Mouse (Mus musculus) ES-Bruce4 (cell line): ENCODE results near the gene Nfib. TPM values are rescaled to one million over a fixed set of nuclear protein-coding genes. Genes with fewer than 3 reads are reported as not detected.

Source experiments
- H3K27ac ChIP-seq: 2 replicates; pipeline ENCODE4 v1.5.1; 2012; ENCODE audit warnings: low read length, inconsistent platforms; ENCODE audit not compliant: insufficient read depth
- H3K27me3 ChIP-seq: 2 replicates; pipeline ENCODE4 v1.6.1; 2012; ENCODE audit warnings: mild to moderate bottlenecking, low read length, inconsistent platforms; ENCODE audit not compliant: control insufficient read depth, poor library complexity, insufficient read depth, severe bottlenecking
- H3K36me3 ChIP-seq: 2 replicates; pipeline ENCODE4 v1.6.1; 2012; ENCODE audit warnings: inconsistent platforms, mild to moderate bottlenecking, low read length, moderate library complexity; ENCODE audit not compliant: control insufficient read depth, poor library complexity, insufficient read depth, severe bottlenecking
- H3K4me1 ChIP-seq: one replicate; pipeline ENCODE4 v1.8.1; 2011; ENCODE audit warnings: low read length; ENCODE audit not compliant: control insufficient read depth, insufficient read depth
- H3K4me3 ChIP-seq: 2 replicates; pipeline ENCODE4 v1.5.1; 2011; ENCODE audit warnings: low read depth, mild to moderate bottlenecking, low read length
- H3K9ac ChIP-seq: 2 replicates; pipeline ENCODE4 v1.6.1; 2012; ENCODE audit warnings: low read depth, mild to moderate bottlenecking, inconsistent platforms; ENCODE audit not compliant: poor library complexity, severe bottlenecking
- H3K9me3 ChIP-seq: replicated peaks from 2 replicates; pipeline ENCODE4 v1.6.1; 2012; ENCODE audit warnings: mild to moderate bottlenecking, low read length, inconsistent platforms; ENCODE audit not compliant: control insufficient read depth, poor library complexity, insufficient read depth, severe bottlenecking
- CTCF ChIP-seq: IDR thresholded peaks from one replicate; pipeline ENCODE4 v1.8.1; 2011; ENCODE audit warnings: low read depth, low read length
- EP300 ChIP-seq: IDR thresholded peaks from 2 replicates; pipeline ENCODE4 v1.6.1; 2011; ENCODE audit warnings: low read depth, low read length; ENCODE audit not compliant: insufficient read depth
- POLR2A ChIP-seq: IDR thresholded peaks from one replicate; pipeline ENCODE4 v1.8.1; 2011; ENCODE audit warnings: low read length; ENCODE audit not compliant: insufficient read depth
- polyA plus RNA-seq: library from polyadenylated mRNA; stranded (reverse); fragments of >200 nt; gene quantifications from 2 replicates; pipeline ENCODE4 v1.2.4, GENCODE M21; 2011; ENCODE audit warnings: low read depth; ENCODE audit not compliant: missing spikeins, insufficient read depth, insufficient read length

Nfib gene
- polyA plus RNA-seq, 1 experiment: 4.6 TPM

DNA sequence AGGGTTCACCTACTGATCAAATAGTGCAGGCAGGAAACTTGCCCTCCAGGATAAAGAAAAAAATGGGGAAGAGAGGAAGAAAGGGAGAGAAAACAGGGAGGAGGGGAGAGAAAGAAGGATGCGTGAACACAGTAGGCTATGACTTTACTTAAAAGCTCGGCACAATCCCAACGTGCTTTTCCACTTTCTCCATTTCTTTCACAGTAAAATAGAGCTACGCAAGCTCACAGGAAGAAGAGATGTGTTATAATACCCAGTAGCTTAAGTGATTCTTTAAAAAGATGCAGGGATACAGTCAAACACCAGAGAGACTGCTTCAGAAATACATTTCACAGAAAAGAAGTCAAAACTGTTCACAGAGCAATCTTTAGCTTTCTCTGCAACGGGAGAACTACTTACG, 366.6 kb downstream of the Nfib start:
- no peaks in the 10 kb centered on the region for H3K27me3 ChIP-seq
- no peaks in the 10 kb centered on the region for H3K9me3 ChIP-seq
- H3K4me3 ChIP-seq: no peak overlapping the region
- no peak overlapping the region for H3K27ac ChIP-seq
- H3K9ac ChIP-seq: no peak overlapping the region
- no peak for TF ChIP-seq POLR2A
- TF ChIP-seq EP300: no peak
- TF ChIP-seq CTCF: no peak
- no peaks in the 10 kb centered on the region for H3K36me3 ChIP-seq
- H3K4me1 ChIP-seq: peaks cover 4% of the 10 kb centered on the region

DNA sequence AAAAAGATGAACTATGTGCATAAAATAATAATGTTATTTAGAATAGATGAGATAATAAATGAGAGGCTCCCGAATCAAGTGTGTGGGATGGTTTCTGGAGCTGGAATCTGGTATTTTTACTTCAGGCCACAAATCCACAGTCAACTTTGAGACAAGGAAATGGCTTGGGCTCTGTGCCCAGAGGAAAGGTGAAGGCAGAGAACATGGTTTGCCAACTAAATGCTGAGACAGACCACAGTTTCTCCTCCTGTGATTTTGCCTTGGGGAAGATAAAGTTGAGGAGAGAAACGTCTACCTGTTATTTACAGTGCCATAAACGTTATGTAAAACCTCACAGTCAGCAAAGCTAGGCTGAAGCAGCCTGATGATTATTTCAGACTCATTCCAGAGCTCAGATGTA, 367.1 kb downstream of the Nfib start:
- Histone ChIP-seq H3K27me3 (no peaks in the 10 kb centered on the region), H3K36me3 (no peaks in the 10 kb centered on the region)
- no peak for TF ChIP-seq CTCF
- no peak for TF ChIP-seq EP300
- TF ChIP-seq POLR2A: no peak

DNA sequence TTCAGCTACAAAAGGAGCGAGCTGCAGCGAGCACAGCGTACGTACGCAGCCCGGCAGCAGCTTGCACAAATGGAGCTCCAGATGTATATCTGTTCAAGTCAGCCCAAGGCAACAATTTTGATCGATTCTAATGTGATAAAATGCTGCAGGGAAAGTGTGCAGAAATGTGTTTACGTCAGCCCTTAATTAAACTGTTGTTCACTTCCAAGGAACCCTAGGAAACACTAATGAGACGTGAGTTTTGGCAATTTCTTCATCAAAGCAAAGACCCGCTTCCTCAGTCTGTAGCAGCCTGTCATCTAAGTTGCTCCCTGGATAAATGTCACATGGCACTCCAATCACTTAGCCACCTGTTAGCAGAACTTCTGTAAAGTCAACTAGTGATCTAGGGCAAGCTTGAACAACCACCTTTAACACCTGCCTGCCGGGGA, 368.6 kb downstream of the Nfib start:
- Histone ChIP-seq H3K36me3 (no peaks in the 10 kb centered on the region), H3K27me3 (no peaks in the 10 kb centered on the region), H3K4me1 (peaks cover 4% of the 10 kb centered on the region), H3K27ac (no peak overlapping the region), H3K9ac (no peak overlapping the region), H3K9me3 (no peaks in the 10 kb centered on the region), H3K4me3 (no peak overlapping the region)
- TF ChIP-seq EP300: no peak
- no peak for TF ChIP-seq POLR2A
- no peak for TF ChIP-seq CTCF

More for the DNA sequence above, 367.1 kb downstream of the Nfib start:
- H3K9me3 ChIP-seq: no peaks in the 10 kb centered on the region
- H3K4me3 ChIP-seq: no peak overlapping the region
- peaks cover 4% of the 10 kb centered on the region for H3K4me1 ChIP-seq
- H3K27ac ChIP-seq: no peak overlapping the region
- no peak overlapping the region for H3K9ac ChIP-seq

DNA sequence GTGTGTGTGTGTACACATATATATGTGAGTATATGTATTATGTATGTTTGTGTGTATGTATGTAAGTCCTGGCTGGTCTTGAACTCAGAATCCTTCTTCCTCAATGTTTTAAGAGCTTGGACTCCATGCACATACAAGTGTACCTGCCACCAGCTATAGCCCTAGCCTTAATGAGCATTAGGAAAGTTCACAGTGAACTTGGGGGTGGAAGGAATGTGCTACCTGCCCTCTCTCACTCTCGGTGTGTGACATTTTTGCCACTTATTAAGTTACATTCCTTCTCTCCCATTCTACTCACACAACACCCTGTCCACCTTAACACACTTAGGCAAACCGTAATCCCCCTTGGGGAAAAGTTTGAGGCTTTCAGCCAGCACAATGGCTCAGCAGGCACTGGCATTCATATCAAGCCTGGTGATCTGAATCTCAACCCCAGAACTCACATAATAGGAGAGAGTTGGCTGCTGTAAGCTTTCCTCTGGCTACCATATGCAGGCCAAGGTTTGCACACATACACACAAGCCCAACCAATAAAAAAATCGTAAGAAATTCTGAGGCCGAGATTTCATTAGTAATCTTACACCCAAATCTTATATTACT, 370.2 kb downstream of the Nfib start:
- Histone ChIP-seq H3K27me3 (no peaks in the 10 kb centered on the region), H3K9ac (no peak overlapping the region), H3K4me3 (no peak overlapping the region), H3K36me3 (no peaks in the 10 kb centered on the region), H3K9me3 (no peaks in the 10 kb centered on the region), H3K27ac (no peak overlapping the region), H3K4me1 (no peaks in the 10 kb centered on the region)
- no peak for TF ChIP-seq CTCF
- no peak for TF ChIP-seq EP300
- no peak for TF ChIP-seq POLR2A

DNA sequence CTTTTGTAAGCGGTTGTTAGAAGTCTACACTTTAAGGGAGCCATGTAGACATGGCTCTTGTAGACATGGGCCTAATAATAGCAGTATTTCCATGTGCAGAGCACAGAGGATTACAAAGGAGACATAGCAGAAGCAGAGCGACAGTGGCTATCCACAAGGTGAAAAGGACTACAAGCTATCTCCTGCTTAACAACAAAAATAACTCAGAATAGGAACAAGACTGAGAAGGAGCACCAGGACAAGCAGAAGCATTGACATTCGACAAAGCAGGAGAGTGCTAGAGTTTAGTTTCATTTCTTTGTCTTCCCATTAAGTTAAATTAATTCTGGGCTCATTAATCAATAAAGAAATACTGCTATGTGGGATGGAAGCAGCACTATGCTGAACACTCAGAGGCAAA, 372.1 kb downstream of the Nfib start:
- Histone ChIP-seq H3K36me3 (no peaks in the 10 kb centered on the region), H3K4me1 (no peaks in the 10 kb centered on the region)
- TF ChIP-seq POLR2A (no peak), CTCF (no peak), EP300 (no peak)

DNA sequence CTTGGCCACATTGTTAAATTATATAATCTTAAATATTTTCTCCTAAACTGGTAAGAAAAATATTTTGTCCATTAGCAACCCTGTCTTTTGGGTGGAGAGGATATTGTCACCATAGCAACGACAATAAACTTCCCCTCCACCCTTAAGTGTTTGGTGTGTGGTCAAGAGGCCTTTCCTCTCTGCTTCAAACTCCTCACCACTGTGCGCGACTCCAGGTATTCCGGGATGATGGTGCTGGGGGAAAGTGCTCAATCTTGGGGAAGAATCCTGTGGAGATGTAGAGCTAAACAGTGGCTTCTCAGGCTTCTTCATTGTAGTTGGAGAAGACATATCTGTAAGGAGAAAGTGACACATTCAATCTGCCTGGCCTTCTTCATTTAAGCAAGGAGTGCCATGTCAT, 375.5 kb downstream of the Nfib start:
- no peaks in the 10 kb centered on the region for H3K27me3 ChIP-seq
- H3K36me3 ChIP-seq: no peaks in the 10 kb centered on the region
- H3K9ac ChIP-seq: no peak overlapping the region
- TF ChIP-seq CTCF (no peak), POLR2A (no peak), EP300 (no peak)
- H3K27ac ChIP-seq: no peak overlapping the region
- no peaks in the 10 kb centered on the region for H3K9me3 ChIP-seq
- H3K4me1 ChIP-seq: no peaks in the 10 kb centered on the region
- no peak overlapping the region for H3K4me3 ChIP-seq

More for the DNA sequence above, 372.1 kb downstream of the Nfib start:
- Histone ChIP-seq H3K9ac (no peak overlapping the region), H3K27me3 (no peaks in the 10 kb centered on the region), H3K4me3 (no peak overlapping the region), H3K9me3 (no peaks in the 10 kb centered on the region), H3K27ac (no peak overlapping the region)
